Mouse (Mus musculus) E14TG2a.4 (cell line): ENCODE measurements around the gene 1810043G02Rik.

ENCODE experiments used
- CTCF ChIP-seq: conservative IDR thresholded peaks from 2 replicates; pipeline ENCODE4 v1.5.1; 2014; ENCODE audit warnings: low read length
- NANOG ChIP-seq: IDR thresholded peaks from 2 replicates; pipeline ENCODE4 v1.6.1; 2014; ENCODE audit warnings: borderline replicate concordance, low read length, mixed read lengths

GRCm38 (mm10) chr10:77974811-77975210 is 3.5 kb upstream of the 1810043G02Rik start:
- TF ChIP-seq CTCF = no peak
- no peak for TF ChIP-seq NANOG
